Mouse (Mus musculus) neutrophil, adult 5-6 weeks (primary cell): Measurements from ENCODE around the gene Spon1. TPM values are rescaled to one million over a fixed set of nuclear protein-coding genes. Genes with fewer than 3 reads are reported as not detected.

Experiments used
- ATAC-seq: fragments of 151-379, 151-347 bp; 2 replicates; pipeline ENCODE4 v1.8.0; 2017; ENCODE audit warnings: mild to moderate bottlenecking, moderate TSS enrichment; ENCODE audit not compliant: insufficient number of reproducible peaks, poor library complexity, low FRiP score, severe bottlenecking; ENCODE audit errors: extremely low read depth
- total RNA-seq: library from RNA; stranded (forward); fragments of 200-1000 nt; gene quantifications from 2 replicates; pipeline ENCODE4 v1.2.3, GENCODE M21; 2017

Gene Spon1
- total RNA-seq, 1 experiment from 2014 or later: 0.35 TPM

DNA sequence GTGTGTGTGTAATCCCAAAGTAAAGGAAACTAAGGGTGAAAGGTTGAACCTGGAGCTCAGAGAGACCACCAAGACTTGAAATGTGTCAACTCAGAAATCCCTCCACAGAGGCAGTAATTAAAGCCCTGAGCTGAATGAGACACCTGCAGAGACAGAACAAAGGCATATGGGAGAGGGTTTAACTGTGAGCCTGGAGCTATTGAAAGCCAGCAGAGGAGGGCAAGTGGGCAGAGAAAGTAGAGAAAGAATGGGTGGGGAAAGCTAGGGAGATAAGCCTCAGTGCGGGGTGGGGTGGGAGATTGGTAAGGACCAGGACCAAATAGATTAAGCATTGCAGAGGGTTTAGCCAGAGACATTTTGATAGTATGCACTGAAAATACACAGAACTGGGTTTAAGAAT is 60.7 kb downstream of the Spon1 start:
- ATAC-seq: no peak

DNA sequence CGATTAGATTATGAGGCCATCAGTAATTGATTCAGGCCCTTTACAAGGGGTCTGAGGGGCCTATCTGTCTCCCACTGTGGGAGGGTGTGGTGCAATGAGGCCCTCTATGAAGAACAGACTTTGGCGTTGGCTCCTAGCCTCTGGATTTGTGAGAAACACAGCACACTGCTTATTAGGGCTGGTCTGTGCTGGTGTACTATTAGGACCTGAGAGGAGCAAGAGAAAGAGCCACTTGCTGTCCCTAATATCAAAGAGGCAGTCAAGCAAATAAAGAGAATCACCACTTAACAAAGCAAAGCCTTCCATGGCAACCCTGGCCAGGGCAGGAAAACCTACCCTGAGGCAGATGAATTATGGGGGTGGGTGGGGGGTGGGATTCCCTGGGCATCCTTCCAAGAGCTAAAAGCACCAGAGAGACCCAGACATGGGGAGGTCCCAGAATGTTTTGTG is 62.3 kb downstream of the Spon1 start:
- ATAC-seq: no peak

DNA sequence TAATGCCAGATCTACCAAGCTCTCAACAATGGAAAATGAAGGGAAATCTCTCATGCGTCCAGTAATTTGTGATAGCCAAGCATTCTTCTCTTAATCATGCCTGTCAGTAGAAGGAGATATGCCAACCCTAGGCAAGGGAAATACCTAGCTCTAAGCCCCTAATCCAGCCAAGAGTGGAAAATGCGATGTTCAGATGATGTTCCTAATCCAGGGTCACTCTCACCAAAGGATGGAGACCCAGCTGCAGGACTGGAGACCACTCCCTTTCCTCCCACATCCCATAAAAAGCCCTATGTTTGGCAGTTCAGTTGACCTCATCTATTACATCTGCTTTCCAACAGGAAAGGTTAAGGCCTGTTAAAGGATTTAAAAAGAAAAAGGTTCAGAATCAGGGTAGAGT is 62.8 kb downstream of the Spon1 start:
- ATAC-seq: no peak

DNA sequence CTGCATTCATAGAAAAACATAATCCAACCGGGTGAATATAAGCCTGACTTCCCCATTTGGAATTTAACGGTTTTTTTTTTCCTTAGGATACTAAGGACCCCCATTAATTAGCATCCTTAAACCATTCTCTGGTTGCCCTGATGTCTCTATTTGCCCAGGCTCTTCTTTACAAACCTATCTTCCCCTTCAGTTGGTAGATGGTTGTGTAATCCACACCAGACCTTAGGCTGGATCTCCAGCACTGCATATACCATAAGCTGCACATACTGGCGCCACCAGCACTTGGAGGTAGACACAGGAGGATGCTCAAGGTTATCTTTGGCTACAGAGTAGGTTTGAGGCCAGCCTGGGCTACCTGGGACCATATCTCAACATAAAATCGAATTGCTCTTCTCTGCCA is 71.4 kb downstream of the Spon1 start:
- no peak for ATAC-seq

DNA sequence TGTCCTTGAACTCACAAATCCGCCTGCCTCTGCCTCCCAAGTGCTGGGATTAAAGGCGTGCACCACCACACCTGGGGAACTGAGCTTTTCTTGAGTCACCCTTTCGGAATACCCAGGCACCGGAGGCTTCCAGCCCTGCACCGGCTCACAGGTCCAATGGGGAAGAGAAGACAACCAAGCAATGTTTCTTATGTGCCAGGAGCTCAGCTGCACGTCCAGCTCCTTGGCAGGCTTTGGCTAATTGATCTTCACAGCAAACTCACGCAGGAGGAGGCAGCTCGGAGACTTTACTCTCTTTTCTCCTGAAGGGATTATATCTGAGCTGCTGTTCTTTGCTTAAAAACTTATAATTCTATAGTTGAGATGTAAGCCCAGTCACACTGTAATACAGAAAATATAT is 73.6 kb downstream of the Spon1 start:
- no peak for ATAC-seq

DNA sequence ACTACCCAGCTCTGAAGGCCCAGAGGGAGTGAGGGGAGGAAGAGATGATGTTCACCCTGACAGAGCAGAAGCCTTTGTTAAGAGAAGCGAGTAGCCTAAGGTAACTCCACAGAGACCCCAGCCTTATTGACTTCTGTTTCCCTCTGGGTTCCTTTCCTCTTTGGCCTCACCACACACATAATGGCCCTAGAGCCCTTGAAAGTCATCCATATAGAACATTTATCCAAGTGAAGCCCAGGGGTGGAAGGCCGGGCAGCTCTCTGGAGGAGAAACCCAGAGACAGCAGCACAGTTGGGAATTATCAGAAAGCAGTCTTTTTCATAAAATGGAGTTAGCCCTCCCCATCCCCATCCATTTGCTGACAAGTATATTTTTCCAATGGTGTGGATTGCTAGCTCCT is 75.7 kb downstream of the Spon1 start:
- ATAC-seq: no peak

DNA sequence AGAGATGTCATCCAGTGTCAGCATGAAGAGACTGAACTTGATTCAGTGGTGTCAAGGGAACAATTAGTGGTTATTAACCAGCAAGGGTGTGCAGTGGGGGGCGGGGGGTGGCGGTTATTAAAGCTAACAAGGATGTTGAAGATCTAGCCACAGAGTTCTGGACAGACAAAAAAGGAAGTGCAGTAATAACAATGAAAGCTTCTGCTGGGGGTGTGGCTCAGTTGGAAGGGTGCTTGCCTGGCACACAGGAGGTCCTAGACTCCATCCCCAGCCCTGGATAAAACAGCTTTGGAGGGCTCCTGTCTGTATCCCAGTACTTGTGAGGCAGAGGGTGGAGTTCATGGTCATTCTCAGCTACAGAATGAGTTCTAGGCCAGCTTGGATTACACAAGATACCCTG is 77.4 kb downstream of the Spon1 start:
- ATAC-seq: no peak

DNA sequence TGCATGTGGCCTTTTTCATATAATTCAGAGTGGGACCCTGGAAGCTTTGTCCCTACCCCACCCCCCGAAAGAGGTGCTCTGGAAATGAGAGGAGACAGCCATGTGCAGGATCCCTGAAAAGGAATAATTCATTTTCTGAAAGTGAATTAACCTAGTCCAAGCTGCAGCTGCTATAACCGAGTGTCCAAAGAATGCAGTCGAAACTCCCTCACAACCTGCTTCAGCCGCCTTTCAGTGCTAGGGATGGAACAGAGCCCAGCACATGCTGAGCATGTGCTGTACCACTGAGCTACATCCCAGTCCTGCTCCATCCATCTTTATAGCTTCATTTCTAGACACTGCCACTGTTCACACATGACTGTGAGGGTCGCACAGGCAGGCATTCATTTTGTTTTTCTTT is 79.4 kb downstream of the Spon1 start:
- ATAC-seq: no peak

DNA sequence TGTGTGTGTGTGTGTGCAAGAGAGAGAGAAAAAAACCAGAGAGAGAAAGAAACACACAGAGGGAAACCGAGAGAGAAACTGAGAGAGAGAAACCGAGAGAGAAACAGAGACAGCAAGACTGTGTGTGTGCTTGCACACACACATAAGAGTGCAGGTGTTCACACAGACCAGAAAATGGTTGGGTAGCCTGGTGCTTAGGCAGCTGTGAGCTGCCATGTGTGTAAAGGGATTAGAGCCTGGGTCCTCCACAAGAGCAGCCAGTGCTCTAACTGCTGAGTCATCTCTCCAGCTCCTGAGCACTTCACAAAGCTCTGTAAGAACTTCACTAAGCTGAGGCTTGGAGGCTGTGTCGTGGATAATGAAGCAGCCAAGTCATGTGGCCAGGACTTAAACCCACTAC is 80.8 kb downstream of the Spon1 start:
- no peak for ATAC-seq

DNA sequence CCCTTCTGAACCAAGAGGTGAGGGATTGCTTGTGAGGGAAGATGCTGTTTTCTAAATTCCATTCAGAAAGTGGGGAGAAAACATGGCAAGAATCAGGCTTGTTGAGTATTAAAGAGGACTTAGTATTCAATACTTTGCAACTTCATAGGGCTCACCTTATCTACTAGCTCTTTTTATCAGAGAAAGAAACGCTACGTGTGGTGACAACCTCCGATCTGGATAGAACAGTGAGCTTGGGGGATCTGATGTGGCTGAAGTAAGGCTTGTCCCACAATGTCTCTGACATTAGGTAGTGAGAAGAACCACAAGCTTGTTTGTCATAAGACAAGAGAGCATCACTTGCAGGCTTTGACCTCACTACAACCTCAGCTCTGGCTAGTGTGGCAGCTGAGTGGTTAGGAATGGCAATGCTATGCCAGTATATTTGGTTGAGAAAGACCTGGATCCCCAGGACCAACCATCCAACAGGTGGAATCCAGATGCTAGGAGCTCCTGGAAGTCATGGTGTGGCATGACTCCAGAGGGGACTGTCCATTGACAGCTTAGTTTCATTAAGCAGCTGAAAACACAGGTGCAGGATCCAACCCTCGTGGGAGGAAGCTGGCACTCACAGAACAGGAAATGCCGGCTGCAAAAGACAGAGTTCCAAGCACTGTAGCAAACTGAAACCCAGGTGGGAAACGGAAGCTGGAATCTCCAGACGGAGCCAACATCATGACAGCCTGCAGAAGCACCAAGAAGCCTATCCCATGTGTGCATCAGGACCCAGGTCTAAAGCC is 81.4 kb downstream of the Spon1 start:
- no peak for ATAC-seq

DNA sequence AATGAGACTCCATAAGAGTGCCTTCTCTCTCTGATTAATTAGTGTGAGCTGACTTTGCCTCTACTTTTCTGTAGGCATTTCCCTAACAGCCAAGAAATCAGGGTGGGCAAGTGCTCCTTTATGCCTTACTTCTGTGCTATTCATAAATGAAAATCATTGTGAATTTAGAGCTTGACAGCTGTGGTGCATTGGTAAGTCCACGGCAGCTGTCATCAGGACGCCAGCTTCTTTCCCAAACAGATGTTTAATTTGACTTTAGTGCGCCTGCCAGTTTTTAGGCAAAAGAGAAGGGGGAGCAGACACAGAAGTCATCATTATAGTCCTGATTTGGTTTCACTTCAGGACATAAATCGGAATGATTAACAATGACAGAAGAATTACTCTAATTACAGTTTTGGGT is 84.6 kb downstream of the Spon1 start:
- no peak for ATAC-seq

DNA sequence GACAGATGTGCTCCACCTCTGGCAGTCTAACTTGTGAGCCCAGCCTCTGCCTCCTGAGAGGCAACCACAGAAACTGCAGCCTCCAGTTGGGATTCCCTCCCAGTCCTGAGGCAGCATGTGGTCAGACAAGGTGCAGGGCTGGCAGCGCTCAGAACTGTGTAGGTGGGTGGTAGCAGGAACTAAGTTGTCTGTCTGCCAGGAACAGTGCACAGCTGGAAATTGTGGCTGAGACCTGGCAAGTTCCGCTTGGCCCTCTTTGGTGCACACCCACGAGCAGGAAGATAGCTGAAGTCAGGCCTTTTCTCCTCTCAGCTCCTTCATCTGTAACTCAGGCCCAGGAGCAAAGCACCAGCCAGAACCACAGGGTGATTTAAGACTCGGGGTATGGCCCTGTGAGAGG is 89.6 kb downstream of the Spon1 start:
- ATAC-seq: no peak

DNA sequence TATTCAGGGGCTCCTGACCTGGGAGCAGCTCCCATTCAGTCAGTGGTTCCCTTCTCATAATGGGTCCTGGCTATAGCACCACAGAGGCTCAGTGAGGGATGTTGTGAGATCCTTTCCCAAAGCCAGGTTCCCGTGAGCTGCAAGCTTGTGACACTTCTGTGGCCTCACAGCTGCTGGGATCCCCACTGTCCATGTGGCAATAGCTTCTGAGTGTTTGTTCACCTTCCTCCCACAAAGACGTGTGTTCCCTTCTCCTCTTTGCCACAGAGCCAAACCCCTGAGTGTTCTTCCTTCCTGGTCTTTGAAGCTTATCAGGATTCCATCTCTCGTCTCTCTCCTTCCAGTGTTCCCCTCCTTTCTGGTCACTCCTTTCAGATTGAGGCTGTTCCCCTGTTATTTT is 90.3 kb downstream of the Spon1 start:
- ATAC-seq: no peak

DNA sequence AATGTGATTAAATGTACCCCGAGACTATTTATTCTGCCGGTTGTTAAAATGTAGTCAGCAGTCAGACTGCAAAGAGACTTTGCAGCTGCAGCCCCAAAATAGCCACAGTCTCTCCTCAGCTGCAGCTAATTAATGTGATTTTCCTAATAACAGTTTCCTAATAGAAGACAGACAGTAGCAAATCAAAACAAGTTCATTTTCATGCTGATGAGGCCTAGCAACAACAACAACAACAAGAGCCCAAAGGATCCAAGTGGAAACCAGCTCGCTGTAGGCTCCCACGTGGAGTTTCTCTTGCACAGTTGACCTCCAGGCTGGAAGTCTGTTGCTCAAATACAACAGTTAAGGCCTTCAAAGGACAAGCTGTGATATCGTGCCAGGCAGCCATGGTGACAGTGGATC is 93.7 kb downstream of the Spon1 start:
- no peak for ATAC-seq

DNA sequence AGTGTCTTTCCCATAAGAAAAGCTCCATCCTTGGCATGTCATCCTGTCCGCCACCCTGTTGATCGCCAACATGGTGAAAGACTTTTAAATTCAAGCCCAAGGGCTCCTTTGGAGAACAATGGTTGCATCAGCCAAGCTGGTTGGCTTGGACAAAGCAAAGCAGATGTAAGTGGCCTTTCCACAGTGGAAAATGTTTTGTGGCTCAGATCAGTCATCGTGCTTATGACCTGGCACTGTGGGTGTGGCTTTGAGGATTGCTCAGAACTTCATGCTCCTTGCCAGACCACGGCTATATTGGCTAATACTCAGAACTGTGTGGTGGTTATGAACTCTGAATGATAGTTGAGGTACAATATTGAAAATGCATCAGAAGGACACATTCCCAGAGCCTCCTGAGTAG is 96.2 kb downstream of the Spon1 start:
- no peak for ATAC-seq

DNA sequence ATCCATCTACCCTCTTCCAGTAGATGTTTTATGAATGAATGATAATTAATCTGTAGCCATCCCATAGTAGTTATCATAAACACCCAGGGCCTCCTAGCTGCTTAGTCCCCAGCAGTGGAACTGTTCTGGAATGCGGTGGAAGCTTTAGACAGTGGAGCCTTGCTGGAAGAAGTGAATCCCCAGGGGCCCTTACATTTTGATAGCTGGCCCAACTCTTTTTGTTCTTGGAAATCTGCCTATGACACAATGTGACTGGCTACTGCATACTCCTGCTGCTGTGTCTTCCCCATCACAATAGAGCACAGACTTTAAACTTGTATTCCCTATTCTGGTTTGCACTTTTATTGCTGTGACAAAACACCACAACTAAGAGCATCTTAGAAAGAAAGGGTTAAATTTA is 107.0 kb downstream of the Spon1 start:
- ATAC-seq: no peak

DNA sequence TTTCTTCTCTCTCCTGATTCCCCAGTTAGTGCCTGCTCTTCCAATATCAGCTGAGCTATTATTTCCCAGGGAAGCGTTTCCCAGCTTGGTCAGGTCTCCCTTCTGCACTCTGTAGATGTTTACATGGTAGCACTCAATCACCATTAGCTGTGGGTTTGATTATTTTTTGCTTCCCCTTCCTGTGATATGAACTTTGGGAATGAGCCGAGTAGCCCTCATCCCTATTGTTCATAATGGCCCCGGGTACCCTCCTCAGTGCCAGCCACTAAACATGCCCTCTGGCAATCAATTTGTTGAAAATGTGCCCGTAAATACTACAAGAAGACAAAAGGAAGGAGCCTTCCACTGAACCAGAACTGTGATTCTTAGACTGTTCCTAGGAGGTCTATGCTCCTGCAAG is 111.7 kb downstream of the Spon1 start:
- no peak for ATAC-seq

DNA sequence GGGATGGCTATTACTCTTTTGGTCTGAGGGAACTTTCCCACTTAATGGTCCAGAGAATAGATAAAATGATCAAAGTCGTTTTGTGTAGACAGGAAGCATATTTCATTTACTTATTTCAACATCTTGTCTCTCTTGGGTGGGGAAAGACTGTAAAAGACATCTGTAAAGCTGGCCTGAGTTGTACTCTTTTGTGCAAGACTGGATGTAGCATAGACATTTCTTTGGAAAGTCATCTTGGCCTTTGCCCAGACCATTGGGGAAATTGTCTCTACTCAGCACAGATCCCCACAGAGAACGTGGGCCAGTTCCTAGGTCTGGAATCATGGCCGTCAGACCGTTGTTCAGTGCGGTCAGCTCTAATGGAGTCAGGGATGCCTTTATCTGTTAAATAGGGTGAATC is 112.1 kb downstream of the Spon1 start:
- no peak for ATAC-seq

DNA sequence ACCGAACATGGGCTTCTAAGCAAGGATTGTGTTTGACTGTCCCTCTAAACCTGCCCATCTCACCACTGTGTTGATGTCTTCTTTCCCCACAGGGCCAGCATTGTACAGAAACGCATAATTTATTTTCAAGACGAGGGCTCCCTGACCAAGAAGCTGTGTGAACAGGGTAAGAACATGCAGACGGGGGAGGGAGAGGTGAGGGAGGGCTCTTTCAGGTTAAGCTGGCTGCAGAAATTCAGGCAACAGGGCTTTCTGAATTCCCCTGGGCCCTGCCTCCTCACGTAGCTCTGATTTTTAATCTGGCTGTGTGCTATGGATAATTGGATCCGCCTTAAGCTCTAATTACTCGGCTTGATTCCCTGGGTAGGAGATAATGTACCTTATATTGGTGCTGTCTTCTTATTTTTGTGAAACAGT is 113.3 kb downstream of the Spon1 start:
- ATAC-seq: no peak

DNA sequence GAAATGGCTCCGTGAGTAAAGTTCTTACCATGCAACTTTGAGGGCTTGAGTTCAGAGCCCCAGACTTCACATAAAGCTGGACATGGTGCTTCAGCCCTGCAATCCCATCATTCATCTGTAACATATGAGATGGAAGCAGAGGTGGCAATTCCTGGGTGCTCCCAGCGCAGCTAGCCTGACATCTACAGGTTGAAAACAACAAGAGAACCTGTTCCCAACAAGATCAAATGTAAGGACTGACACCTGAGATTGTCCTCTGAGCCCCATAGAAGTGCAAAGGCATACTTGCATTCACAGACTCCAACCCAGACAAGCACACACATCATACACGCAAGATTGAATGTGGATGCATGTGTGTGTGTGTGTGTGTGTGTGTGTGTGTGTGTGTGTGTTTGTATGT is 114.2 kb downstream of the Spon1 start:
- ATAC-seq: no peak

DNA sequence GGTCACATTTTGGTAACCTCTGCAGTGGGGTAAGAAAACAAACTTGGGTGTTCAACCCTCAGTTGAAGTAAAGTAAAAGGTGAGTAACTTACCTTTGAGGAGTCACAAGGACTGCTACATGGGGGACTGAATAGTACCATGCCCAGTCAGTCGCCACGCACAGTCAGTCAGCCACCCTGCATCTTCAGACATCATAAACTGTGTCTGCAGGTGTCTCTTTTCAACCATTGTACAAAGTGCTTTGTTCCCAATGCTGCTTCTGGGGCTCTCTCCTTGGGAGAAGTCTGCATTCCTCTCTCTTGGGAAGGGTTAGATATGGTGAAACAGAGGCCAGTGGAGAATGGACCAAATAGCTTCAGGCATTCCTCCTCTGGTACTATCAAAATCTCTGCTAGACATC is 125.0 kb downstream of the Spon1 start:
- no peak for ATAC-seq
